Mouse (Mus musculus): Measurements from ENCODE around the gene Rnf212b. TPM values are rescaled to one million over a fixed set of nuclear protein-coding genes. Genes with fewer than 3 reads are reported as not detected.

Gene Rnf212b
- polyA plus RNA-seq, 1 experiment from 2014 or later, result not detected

- 91% methylated on average over 6 of the region's 6 CpGs for WGBS
- H3K4me3 ChIP-seq (ENCODE audit: low read depth, low read length), result no peak overlapping the region
- TF ChIP-seq EP300 (IDR thresholded peaks at IDR 0.05) (no peak), CTCF (IDR thresholded peaks at IDR 0.05) (no peak)
- no peaks in the 10 kb centered on the region for H3K9me3 ChIP-seq (ENCODE audit: low read length)
- H3K36me3 ChIP-seq (ENCODE audit: insufficient read depth, low read length), result no peaks in the 10 kb centered on the region
- no peak overlapping the region for H3K27ac ChIP-seq (ENCODE audit: low read length)
- H3K9ac ChIP-seq (replicated peaks; ENCODE audit: low read depth), result no peak overlapping the region
- H3K4me1 ChIP-seq (ENCODE audit: insufficient read depth, low read depth, low read length), result peaks cover 3% of the 10 kb centered on the region; the same call in 1 of the 2 replicates
- no peak overlapping the region for H3K4me2 ChIP-seq (replicated peaks; ENCODE audit: low read depth, low read length)
- peaks cover 7% of the 10 kb centered on the region; the same call in 1 of the 2 replicates for H3K27me3 ChIP-seq (replicated peaks; ENCODE audit: insufficient read depth, low read length)
- no peak for DNase-seq (ENCODE audit: low spot score)
- ATAC-seq, result no peak
These were observed 31.0 kb upstream of the Rnf212b start for GRCm38 (mm10) chr14:54782971-54783370.

- peaks cover 7% of the 10 kb centered on the region; the same call in 1 of the 2 replicates for H3K27me3 ChIP-seq (replicated peaks; ENCODE audit: insufficient read depth, low read length)
- no peak overlapping the region for H3K4me3 ChIP-seq (ENCODE audit: low read depth, low read length)
- H3K9me3 ChIP-seq (ENCODE audit: low read length), result no peaks in the 10 kb centered on the region
- 58% methylated on average over 4 of the region's 4 CpGs for WGBS
- peaks cover 3% of the 10 kb centered on the region; the same call in 1 of the 2 replicates for H3K4me1 ChIP-seq (ENCODE audit: insufficient read depth, low read depth, low read length)
- no peaks in the 10 kb centered on the region for H3K36me3 ChIP-seq (ENCODE audit: insufficient read depth, low read length)
- no peak overlapping the region for H3K9ac ChIP-seq (replicated peaks; ENCODE audit: low read depth)
- no peak overlapping the region for H3K27ac ChIP-seq (ENCODE audit: low read length)
- peak; percentile 86 for TF ChIP-seq CTCF (IDR thresholded peaks at IDR 0.05)
- TF ChIP-seq EP300 (IDR thresholded peaks at IDR 0.05), result no peak
- DNase-seq (ENCODE audit: low spot score) (peak; percentile 68), ATAC-seq (no peak)
- H3K4me2 ChIP-seq (replicated peaks; ENCODE audit: low read depth, low read length), result no peak overlapping the region
These were observed 28.0 kb upstream of the Rnf212b start for GRCm38 (mm10) chr14:54785898-54786297.

DNA sequence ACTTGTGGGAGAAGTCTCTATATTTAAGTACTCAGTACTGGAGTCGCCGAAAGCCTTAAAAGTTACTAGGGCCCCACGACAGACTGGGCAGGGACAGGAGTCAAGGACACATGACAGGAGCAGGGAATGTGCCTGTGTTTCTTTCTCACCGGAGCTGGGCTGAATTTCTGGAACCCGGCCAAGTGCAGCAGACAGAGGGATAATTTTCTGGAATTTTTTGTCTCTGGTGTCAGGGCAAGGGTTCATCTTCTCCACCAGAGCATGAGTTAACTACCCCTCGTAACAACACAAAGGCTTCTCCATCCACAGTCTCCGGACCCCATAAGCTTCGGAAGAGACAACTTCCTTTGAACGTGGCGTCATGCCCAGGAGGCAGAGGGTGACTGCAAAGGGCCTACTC is 27.5 kb upstream of the Rnf212b start:
- Histone ChIP-seq H3K4me2 (replicated peaks; ENCODE audit: low read depth, low read length) (no peak overlapping the region), H3K4me3 (ENCODE audit: low read depth, low read length) (no peak overlapping the region), H3K9me3 (ENCODE audit: low read length) (no peaks in the 10 kb centered on the region), H3K36me3 (ENCODE audit: insufficient read depth, low read length) (no peaks in the 10 kb centered on the region), H3K27ac (ENCODE audit: low read length) (no peak overlapping the region), H3K4me1 (ENCODE audit: insufficient read depth, low read depth, low read length) (0 out of 2 replicates have a peak, but pooled peaks cover 3% of the 10 kb centered on the region), H3K27me3 (replicated peaks; ENCODE audit: insufficient read depth, low read length) (peaks cover 7% of the 10 kb centered on the region; the same call in 1 of the 2 replicates), H3K9ac (replicated peaks; ENCODE audit: low read depth) (no peak overlapping the region)
- ATAC-seq (peak; percentile 65), DNase-seq (ENCODE audit: low spot score) (peak; percentile 51)
- no peak for TF ChIP-seq EP300 (IDR thresholded peaks at IDR 0.05)
- 27% methylated on average over 10 of the region's 10 CpGs for WGBS

DNA sequence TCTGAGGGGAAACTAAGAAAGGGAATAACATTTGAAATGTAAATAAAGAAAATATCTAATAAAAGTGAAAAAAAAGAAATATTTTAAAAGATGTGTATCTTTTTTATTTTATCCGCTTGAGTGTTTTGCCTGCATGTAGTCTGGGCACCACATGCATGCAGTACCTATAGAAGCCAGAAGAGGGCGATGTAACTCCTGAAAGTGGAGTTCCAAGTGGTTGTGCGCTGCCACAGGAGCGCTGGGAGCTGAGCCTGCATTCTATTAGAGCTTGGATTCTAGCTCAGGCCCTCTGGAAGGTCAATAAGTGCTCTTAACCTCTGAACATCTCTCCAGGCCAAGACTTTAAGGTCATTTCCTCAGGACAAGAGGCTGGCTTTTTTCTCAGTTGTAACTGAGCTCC is 26.7 kb upstream of the Rnf212b start:
- ATAC-seq (0 out of 2 replicates have a peak, but pooled peaks have one; percentile 3), DNase-seq (ENCODE audit: low spot score) (no peak)
- Histone ChIP-seq H3K4me3 (ENCODE audit: low read depth, low read length) (no peak overlapping the region), H3K36me3 (ENCODE audit: insufficient read depth, low read length) (no peaks in the 10 kb centered on the region), H3K4me1 (ENCODE audit: insufficient read depth, low read depth, low read length) (0 out of 2 replicates have a peak, but pooled peaks cover 3% of the 10 kb centered on the region), H3K9me3 (ENCODE audit: low read length) (no peaks in the 10 kb centered on the region), H3K4me2 (replicated peaks; ENCODE audit: low read depth, low read length) (no peak overlapping the region), H3K27me3 (replicated peaks; ENCODE audit: insufficient read depth, low read length) (peaks cover 2% of the 10 kb centered on the region; the same call in 1 of the 2 replicates), H3K9ac (replicated peaks; ENCODE audit: low read depth) (no peak overlapping the region), H3K27ac (ENCODE audit: low read length) (no peak overlapping the region)
- peak; percentile 60 for TF ChIP-seq CTCF (IDR thresholded peaks at IDR 0.05)
- no peak for TF ChIP-seq EP300 (IDR thresholded peaks at IDR 0.05)
- WGBS, result 54% methylated on average over 4 of the region's 4 CpGs

DNA sequence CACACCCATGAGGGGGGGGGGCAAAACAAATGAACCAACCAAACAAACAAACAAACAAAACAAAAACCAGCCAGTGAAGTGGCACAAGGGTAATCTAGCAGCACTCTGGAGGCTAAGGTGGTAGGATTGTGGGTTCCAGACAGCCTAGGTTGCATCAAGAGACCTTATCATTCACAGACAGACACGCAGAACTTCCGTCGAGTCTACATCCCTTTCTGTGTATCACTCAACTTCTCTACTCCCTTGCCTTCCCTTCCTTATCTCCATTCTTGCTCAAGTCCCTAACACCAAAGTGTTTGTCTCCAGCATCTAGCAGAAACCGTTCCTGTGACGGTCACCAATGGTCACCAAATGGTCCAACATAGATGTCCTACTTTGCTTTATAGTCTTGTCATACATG is 25.7 kb upstream of the Rnf212b start:
- H3K4me2 ChIP-seq (replicated peaks; ENCODE audit: low read depth, low read length), result no peak overlapping the region
- ATAC-seq (no peak), DNase-seq (ENCODE audit: low spot score) (no peak)
- H3K9me3 ChIP-seq (ENCODE audit: low read length), result no peaks in the 10 kb centered on the region
- no peak overlapping the region for H3K9ac ChIP-seq (replicated peaks; ENCODE audit: low read depth)
- no peaks in the 10 kb centered on the region; the same call in 1 of the 2 replicates for H3K27me3 ChIP-seq (replicated peaks; ENCODE audit: insufficient read depth, low read length)
- no peak overlapping the region for H3K4me3 ChIP-seq (ENCODE audit: low read depth, low read length)
- no peak overlapping the region for H3K27ac ChIP-seq (ENCODE audit: low read length)
- WGBS, result 86% methylated on average over 5 of the region's 5 CpGs
- H3K36me3 ChIP-seq (ENCODE audit: insufficient read depth, low read length), result no peaks in the 10 kb centered on the region
- H3K4me1 ChIP-seq (ENCODE audit: insufficient read depth, low read depth, low read length), result 0 out of 2 replicates have a peak, but pooled peaks cover 3% of the 10 kb centered on the region
- no peak for TF ChIP-seq CTCF (IDR thresholded peaks at IDR 0.05)
- TF ChIP-seq EP300 (IDR thresholded peaks at IDR 0.05), result no peak

DNA sequence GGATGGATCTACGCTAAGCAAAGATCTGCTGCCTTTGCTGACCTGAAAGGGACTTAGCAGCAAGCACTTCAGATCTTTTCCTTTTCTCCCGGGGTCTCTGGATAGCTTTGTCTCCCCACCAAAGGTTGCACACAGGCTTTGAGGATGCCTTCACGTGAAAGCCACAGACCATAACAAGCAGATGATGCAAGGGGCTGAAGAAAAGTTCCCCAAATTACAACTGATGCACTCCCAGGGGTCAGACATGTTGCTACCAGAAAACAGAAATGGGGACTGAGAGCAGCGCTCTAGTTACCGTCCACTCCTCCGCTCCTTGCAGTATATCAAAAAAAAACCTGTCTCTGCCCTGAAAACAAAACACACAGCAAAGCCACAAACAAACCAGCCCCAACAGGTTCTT is 21.8 kb upstream of the Rnf212b start:
- no peaks in the 10 kb centered on the region for H3K4me1 ChIP-seq (ENCODE audit: insufficient read depth, low read depth, low read length)
- no peak overlapping the region for H3K9ac ChIP-seq (replicated peaks; ENCODE audit: low read depth)
- 74% methylated on average over 6 of the region's 6 CpGs for WGBS
- no peaks in the 10 kb centered on the region for H3K36me3 ChIP-seq (ENCODE audit: insufficient read depth, low read length)
- H3K4me2 ChIP-seq (replicated peaks; ENCODE audit: low read depth, low read length), result no peak overlapping the region
- DNase-seq (ENCODE audit: low spot score), result no peak
- TF ChIP-seq CTCF (IDR thresholded peaks at IDR 0.05) (no peak), EP300 (IDR thresholded peaks at IDR 0.05) (no peak)
- no peak overlapping the region for H3K4me3 ChIP-seq (ENCODE audit: low read depth, low read length)
- no peak overlapping the region for H3K27ac ChIP-seq (ENCODE audit: low read length)
- H3K9me3 ChIP-seq (ENCODE audit: low read length), result no peaks in the 10 kb centered on the region
- ATAC-seq, result no peak
- no peaks in the 10 kb centered on the region for H3K27me3 ChIP-seq (replicated peaks; ENCODE audit: insufficient read depth, low read length)

GRCm38 (mm10) chr14:54793351-54793750 is 20.6 kb upstream of the Rnf212b start:
- 33% methylated on average over 1 of the region's 1 CpGs for WGBS
- ATAC-seq (no peak), DNase-seq (ENCODE audit: low spot score) (no peak)
- Histone ChIP-seq H3K27me3 (replicated peaks; ENCODE audit: insufficient read depth, low read length) (no peaks in the 10 kb centered on the region), H3K36me3 (ENCODE audit: insufficient read depth, low read length) (no peaks in the 10 kb centered on the region), H3K27ac (ENCODE audit: low read length) (no peak overlapping the region), H3K4me1 (ENCODE audit: insufficient read depth, low read depth, low read length) (no peaks in the 10 kb centered on the region), H3K9ac (replicated peaks; ENCODE audit: low read depth) (no peak overlapping the region), H3K9me3 (ENCODE audit: low read length) (no peaks in the 10 kb centered on the region), H3K4me3 (ENCODE audit: low read depth, low read length) (no peak overlapping the region), H3K4me2 (replicated peaks; ENCODE audit: low read depth, low read length) (no peak overlapping the region)
- no peak for TF ChIP-seq EP300 (IDR thresholded peaks at IDR 0.05)
